Mouse (Mus musculus) C2C12 (cell line): Measurements from ENCODE around the gene Maged1.

Experiments used
- CEBPB ChIP-seq: IDR thresholded peaks from one replicate; pipeline ENCODE4 v1.6.1; 2011; ENCODE audit warnings: low read depth, mild to moderate bottlenecking, control low read depth, moderate library complexity
- CTCF ChIP-seq: IDR thresholded peaks from one replicate; pipeline ENCODE4 v1.5.1; 2011; ENCODE audit not compliant: control insufficient read depth, insufficient read depth, insufficient read length
- FOSL1 ChIP-seq: IDR thresholded peaks from one replicate; pipeline ENCODE4 v1.8.0; 2011; ENCODE audit warnings: mild to moderate bottlenecking, low read length; ENCODE audit not compliant: poor library complexity, insufficient read depth, severe bottlenecking
- MAX ChIP-seq: IDR thresholded peaks from one replicate; pipeline ENCODE4 v1.6.1; 2011; ENCODE audit warnings: mild to moderate bottlenecking, control low read depth
- MYOD1 ChIP-seq: IDR thresholded peaks from one replicate; pipeline ENCODE4 v1.6.1; 2011; ENCODE audit warnings: low read depth; ENCODE audit not compliant: control insufficient read depth, insufficient read length
- MYOG ChIP-seq: IDR thresholded peaks from one replicate; pipeline ENCODE4 v1.6.1; 2011; ENCODE audit not compliant: control insufficient read depth, insufficient read length; ENCODE audit errors: extremely low read depth
- USF1 ChIP-seq: IDR thresholded peaks from one replicate; pipeline ENCODE4 v1.6.1; 2011; ENCODE audit warnings: low read depth, mild to moderate bottlenecking, control low read depth, moderate library complexity

DNA sequence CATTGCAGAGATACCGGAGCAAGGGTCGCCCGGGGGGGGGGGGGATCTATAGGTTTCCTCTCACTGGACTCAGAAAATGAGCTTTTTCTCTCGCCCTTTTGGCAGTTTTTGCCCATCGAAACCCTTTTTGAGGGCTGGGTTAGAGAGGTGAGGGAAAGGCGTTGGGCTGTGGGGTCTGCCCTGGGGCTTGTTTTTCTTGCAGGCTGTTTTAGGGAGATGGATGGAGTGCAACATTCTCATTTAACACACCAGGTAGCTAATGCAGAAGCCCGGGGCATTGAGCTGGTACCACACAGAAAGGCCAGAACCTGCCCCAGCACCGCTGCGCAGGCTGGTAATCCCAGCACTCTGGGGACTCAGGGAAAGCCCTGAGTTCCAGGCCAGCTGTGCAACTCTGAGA is 593 bp upstream of the Maged1 start:
- no peak for TF ChIP-seq MAX
- no peak for TF ChIP-seq CTCF
- no peak for TF ChIP-seq CEBPB
- TF ChIP-seq MYOG, result no peak
- no peak for TF ChIP-seq MYOD1
- TF ChIP-seq USF1, result no peak
- no peak for TF ChIP-seq FOSL1
